Mouse (Mus musculus) heart, embryonic 10.5 days (tissue): ENCODE measurements at regions not wholly inside any gene's neighbourhood (a gene's known extent, or its start where the extent isn't known, plus 50 kb on each side); places are given as distances from the start of the nearest gene placed in this dataset.

Experiments
- DNase-seq: peaks from one replicate; pipeline ENCODE4 v3.0.0-alpha.2; 2017; ENCODE audit warnings: low spot score
- H3K27ac ChIP-seq: fragments of 300-500 bp; sonication (generic); 2 replicates; pipeline ENCODE4 v1.5.1; 2016; ENCODE audit warnings: mild to moderate bottlenecking
- H3K27me3 ChIP-seq: fragments of 300-500 bp; sonication (generic); 2 replicates; pipeline ENCODE4 v1.6.1; 2016; ENCODE audit warnings: mild to moderate bottlenecking; ENCODE audit not compliant: poor library complexity, insufficient read depth, severe bottlenecking
- H3K36me3 ChIP-seq: fragments of 300-500 bp; sonication (generic); 2 replicates; pipeline ENCODE4 v1.6.1; 2016; ENCODE audit warnings: mild to moderate bottlenecking, moderate library complexity
- H3K4me1 ChIP-seq: fragments of 300-500 bp; sonication (generic); 2 replicates; pipeline ENCODE4 v1.6.1; 2016; ENCODE audit warnings: mild to moderate bottlenecking
- H3K4me3 ChIP-seq: fragments of 300-500 bp; sonication (generic); 2 replicates; pipeline ENCODE4 v1.5.1; 2016; ENCODE audit warnings: mild to moderate bottlenecking, moderate library complexity
- H3K9me3 ChIP-seq: fragments of 300-500 bp; sonication (generic); 2 replicates; pipeline ENCODE4 v1.6.1; 2016; ENCODE audit warnings: mild to moderate bottlenecking, moderate library complexity
- WGBS: fragments of 180-500 bp; shearing (Covaris S2); methylation state at CpG from one replicate; pipeline ENCODE4 v1.1.7; 2016; 5-methylcytosine and 5-hydroxymethylcytosine counted together

DNA sequence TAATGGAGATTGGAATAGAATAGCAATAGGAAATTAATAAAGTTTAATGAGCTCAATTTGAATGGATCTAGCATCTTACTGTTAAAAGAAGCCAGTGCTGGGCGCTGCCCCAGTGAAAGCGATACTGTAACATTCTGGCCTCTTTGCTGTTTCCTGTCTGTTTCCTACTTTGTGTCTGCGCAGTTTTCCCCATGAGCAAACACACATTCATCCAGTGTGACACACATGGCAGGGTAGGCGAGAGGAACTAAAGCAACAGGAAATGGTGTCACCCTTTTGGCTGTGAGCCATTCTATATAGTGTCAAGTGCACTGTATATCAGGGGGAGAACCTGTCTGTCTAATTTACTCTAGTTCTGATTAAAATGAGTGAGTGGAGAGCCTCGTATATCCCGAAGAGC is 366.2 kb downstream of the Foxo1 start:
- Histone ChIP-seq H3K27ac (no peak overlapping the region), H3K27me3 (no peaks in the 10 kb centered on the region; the same call in 1 of the 2 replicates), H3K4me3 (no peak overlapping the region), H3K4me1 (no peaks in the 10 kb centered on the region), H3K36me3 (no peaks in the 10 kb centered on the region), H3K9me3 (no peaks in the 10 kb centered on the region)
- WGBS = 63% methylated on average over 6 of the region's 6 CpGs
- DNase-seq = no peak

DNA sequence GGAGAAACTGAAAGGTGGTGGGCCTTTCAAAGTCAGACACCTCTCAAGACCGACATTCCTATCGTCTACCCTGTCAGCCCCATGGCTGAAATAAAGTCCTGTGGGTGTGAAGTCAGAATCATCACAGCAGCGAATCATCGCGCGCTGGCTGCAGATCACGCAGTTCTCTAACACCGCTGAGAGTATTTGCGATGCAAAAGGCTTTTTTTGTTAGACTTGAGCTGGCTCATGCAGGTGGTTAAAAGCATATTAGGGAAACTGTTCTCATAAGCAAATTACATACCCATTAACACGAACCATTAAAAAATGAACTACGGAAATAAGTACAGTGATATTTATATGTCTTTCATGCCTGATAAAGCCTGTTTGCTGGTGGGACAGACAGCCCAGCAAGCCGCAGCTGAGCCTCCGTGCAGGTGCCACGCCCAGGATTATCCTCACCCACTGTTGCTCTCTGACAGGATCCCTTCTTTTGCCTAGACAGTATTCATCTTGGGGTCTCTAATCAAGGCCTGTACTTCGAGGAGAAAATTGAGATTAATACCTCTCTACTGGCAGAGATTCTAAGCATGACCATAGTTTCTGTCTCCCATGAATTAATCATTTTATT is 365.5 kb downstream of the Foxo1 start:
- no peak for DNase-seq
- Histone ChIP-seq H3K27me3 (no peaks in the 10 kb centered on the region; the same call in 1 of the 2 replicates), H3K4me3 (no peak overlapping the region), H3K4me1 (no peaks in the 10 kb centered on the region), H3K9me3 (no peaks in the 10 kb centered on the region), H3K36me3 (no peaks in the 10 kb centered on the region), H3K27ac (0 out of 2 replicates have a peak overlapping the region, but pooled peaks have one; percentile 1)
- 69% methylated on average over 15 of the region's 15 CpGs for WGBS

DNA sequence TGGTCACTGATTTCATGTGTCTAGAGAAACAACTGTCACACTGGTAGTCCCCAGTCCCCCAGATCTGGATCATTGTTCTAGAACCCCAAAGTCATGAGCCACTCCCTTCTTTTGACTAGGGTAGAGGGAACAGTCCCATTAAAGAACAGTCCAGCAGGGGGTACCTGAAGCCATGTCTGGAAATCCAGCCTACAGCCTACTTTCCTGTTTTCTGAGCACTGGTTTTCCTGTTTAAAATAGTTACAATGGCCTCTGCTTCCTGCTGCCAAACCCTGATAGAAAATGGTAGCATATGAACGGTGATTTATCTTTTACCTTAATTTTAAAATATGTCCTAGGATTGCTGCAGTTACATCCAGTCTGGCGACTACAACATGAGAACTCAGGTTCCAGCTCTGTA is 364.5 kb downstream of the Foxo1 start:
- WGBS = 79% methylated on average over 2 of the region's 2 CpGs
- DNase-seq = no peak
- H3K9me3 ChIP-seq = no peaks in the 10 kb centered on the region
- no peaks in the 10 kb centered on the region for H3K36me3 ChIP-seq
- no peaks in the 10 kb centered on the region for H3K4me1 ChIP-seq
- H3K27ac ChIP-seq = no peak overlapping the region
- no peaks in the 10 kb centered on the region; the same call in 1 of the 2 replicates for H3K27me3 ChIP-seq
- no peak overlapping the region for H3K4me3 ChIP-seq

DNA sequence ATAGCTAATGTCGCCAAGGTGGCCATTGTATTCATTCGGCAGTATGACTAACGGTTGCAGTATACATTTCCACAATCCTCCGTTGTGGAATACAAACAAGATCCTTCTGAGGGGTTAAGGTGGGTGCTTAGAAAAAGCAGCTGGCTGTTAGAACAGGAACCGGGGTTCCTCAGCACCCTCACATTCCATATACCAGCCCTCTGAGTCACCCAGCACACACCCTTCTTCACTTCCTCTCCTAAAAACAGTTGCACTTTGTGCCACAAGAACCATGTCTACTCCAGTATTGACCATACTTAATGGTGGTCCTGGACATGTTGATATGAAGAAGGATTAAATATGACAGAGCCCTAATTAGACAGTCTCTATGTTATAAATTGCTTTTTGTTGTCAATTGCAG is 362.1 kb downstream of the Foxo1 start:
- DNase-seq = no peak
- Histone ChIP-seq H3K4me3 (no peak overlapping the region), H3K9me3 (no peaks in the 10 kb centered on the region), H3K27ac (no peak overlapping the region), H3K27me3 (no peaks in the 10 kb centered on the region; the same call in 1 of the 2 replicates), H3K4me1 (no peaks in the 10 kb centered on the region), H3K36me3 (no peaks in the 10 kb centered on the region)
- 85% methylated on average over 5 of the region's 5 CpGs for WGBS

DNA sequence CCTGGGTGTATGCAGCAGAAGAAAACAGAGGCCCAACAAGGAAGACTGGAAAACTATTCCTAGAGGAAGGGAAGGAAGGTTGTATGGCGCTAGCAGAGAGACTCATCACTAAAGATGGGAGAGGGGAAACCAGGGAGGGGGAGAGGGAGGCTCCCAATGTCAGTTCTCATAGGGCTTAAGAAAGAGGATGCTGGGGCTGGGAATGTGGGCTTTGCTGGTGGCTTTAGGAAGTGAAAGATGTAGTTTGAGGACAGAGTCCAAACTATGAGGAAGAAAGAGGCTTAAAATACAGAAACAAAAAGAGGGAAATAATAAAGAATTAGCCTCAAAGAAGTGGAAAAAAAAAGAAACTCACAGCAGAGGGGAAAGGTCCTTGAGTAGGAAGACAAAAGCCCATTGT is 357.0 kb downstream of the Foxo1 start:
- WGBS = 53% methylated on average over 1 of the region's 1 CpGs
- H3K9me3 ChIP-seq = no peaks in the 10 kb centered on the region
- no peak for DNase-seq
- no peaks in the 10 kb centered on the region for H3K4me1 ChIP-seq
- no peak overlapping the region for H3K27ac ChIP-seq
- H3K36me3 ChIP-seq = no peaks in the 10 kb centered on the region
- H3K4me3 ChIP-seq = no peak overlapping the region
- no peaks in the 10 kb centered on the region; the same call in 1 of the 2 replicates for H3K27me3 ChIP-seq

DNA sequence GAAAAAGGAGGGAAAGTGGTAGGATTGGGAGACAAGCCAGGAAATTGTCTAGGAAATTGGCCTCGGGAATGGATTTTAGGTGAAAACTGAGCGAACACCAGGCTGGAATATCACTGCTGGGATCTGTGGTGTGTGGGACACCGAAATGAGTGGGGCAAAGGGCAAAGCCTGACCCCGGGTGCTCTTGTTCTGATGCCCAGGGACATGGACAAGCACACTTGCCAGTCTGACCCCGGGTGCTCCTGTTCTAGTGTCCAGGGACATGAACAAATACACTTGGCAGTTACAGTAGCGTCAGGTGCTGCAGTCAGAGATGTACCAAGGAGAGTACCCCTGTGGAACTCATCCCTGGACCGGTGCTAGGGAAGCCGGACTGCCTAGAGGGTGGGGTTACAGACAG is 354.4 kb downstream of the Foxo1 start:
- Histone ChIP-seq H3K27me3 (no peaks in the 10 kb centered on the region; the same call in 1 of the 2 replicates), H3K4me3 (no peak overlapping the region), H3K36me3 (no peaks in the 10 kb centered on the region), H3K9me3 (no peaks in the 10 kb centered on the region), H3K4me1 (0 out of 2 replicates have a peak, but pooled peaks cover 5% of the 10 kb centered on the region), H3K27ac (no peak overlapping the region)
- no peak for DNase-seq
- 80% methylated on average over 8 of the region's 8 CpGs for WGBS

DNA sequence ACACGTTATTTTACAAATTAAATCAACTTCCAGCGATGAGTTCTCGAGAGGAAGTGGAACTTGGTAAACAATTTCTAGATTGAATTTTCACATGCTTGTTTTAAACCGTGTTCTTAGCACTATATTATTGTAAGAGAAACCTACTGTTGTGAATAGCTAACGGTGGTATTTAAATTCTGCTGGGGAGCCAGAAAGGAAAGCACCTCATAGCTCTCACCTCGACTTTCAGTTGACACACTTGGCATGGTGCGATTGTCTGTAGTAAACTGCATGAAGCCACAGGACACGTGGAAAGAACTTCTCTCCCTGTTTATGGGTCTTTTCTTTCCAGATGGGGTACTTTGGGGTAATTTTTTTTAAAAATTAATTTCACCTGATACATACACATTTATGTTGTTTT is 353.8 kb downstream of the Foxo1 start:
- DNase-seq = no peak
- Histone ChIP-seq H3K27me3 (no peaks in the 10 kb centered on the region; the same call in 1 of the 2 replicates), H3K9me3 (no peaks in the 10 kb centered on the region), H3K4me3 (no peak overlapping the region), H3K4me1 (0 out of 2 replicates have a peak, but pooled peaks cover 5% of the 10 kb centered on the region), H3K36me3 (no peaks in the 10 kb centered on the region), H3K27ac (no peak overlapping the region)
- WGBS = 80% methylated on average over 8 of the region's 8 CpGs

DNA sequence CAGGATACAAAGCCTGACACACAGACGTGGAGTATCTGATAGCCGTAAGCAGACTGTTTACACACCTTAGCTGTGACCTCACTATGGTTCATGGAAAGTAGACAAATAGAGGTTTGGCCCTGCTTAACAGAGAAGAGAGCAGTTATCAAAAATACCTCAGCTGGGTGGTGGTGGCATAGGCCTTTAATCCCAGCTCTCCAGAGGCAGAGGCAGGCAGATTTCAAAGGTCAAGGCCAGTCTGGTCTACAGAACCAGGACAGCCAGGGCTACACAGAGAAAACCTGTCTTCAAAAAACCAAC is 350.7 kb downstream of the Foxo1 start:
- Histone ChIP-seq H3K36me3 (no peaks in the 10 kb centered on the region), H3K27ac (no peak overlapping the region), H3K27me3 (no peaks in the 10 kb centered on the region; the same call in 1 of the 2 replicates), H3K4me3 (no peak overlapping the region), H3K4me1 (0 out of 2 replicates have a peak, but pooled peaks cover 5% of the 10 kb centered on the region), H3K9me3 (no peaks in the 10 kb centered on the region)
- no peak for DNase-seq
- WGBS = 77% methylated on average over 2 of the region's 2 CpGs

DNA sequence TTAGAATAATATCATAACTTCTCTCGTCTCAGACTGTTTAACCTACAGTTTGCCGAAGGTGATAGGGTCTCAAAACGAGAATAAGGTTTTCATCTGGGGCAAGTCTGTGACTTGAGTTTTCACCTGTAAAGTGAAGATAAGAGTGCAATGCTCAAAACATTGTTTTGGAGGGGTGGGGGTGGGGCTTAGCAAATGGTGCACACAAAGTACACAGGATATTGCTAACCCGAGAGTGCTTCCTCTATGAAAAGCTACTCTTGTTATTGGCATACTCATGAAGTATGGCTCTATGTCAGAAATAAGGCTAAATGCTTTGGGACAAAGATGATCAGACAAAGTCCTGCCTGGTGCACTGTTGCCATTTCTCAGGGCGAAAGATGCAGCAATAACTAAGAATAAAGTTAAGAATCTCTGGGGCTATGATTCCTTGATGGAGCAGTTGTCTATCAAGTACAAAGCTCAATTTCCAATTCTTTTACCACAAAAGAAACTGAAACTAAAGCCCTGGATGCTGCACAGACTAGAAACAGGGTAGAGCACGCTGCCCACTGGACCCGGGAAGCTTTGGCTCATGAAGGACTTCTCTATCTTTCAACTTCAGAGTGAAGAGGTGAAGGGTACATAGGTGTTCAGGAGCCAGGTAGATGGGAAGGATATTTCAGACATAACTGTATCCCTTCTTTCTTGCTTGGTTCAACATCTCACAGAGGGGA is 350.2 kb downstream of the Foxo1 start:
- H3K36me3 ChIP-seq = no peaks in the 10 kb centered on the region
- H3K9me3 ChIP-seq = no peaks in the 10 kb centered on the region
- H3K4me1 ChIP-seq = 0 out of 2 replicates have a peak, but pooled peaks cover 5% of the 10 kb centered on the region
- no peak for DNase-seq
- WGBS = 77% methylated on average over 7 of the region's 7 CpGs
- H3K4me3 ChIP-seq = no peak overlapping the region
- no peaks in the 10 kb centered on the region; the same call in 1 of the 2 replicates for H3K27me3 ChIP-seq
- H3K27ac ChIP-seq = no peak overlapping the region

DNA sequence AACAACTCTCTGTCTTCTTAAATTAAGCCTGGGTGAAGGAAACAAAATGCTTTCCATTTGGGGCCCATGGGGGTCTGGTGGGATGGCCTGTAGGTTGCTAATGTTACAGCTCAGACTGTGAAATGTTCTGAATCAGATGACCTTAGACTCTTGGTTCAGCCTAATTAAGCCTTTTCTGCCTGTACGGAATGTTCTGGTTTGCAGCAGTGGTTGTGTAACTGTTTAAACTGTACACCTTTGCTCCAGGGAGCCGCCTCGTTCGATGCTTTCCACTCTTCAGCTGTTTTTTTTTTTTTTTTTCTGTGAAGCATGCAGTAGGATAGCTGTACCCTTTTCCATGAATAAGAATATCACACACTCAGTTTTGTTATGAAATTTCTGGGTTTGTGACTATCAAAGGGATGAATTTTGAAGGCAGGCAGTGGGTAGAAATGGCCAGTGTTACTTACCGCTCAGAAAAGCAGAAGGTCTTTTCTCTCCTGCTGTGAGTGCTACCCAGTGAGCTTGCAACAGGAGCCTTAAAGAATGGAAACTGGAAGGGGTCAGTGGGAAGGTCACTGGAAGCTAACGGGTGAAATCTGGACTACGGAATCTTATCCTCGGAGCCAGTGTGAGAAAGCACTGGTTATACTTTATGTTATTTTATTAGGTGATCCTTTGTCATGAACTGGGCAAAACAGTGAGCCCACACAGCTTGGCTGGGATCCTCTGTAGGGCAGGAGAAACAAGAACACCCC is 349.4 kb downstream of the Foxo1 start:
- H3K36me3 ChIP-seq = no peaks in the 10 kb centered on the region
- 57% methylated on average over 8 of the region's 8 CpGs for WGBS
- H3K4me3 ChIP-seq = no peak overlapping the region
- H3K27ac ChIP-seq = no peak overlapping the region
- no peaks in the 10 kb centered on the region; the same call in 1 of the 2 replicates for H3K27me3 ChIP-seq
- DNase-seq = no peak
- no peaks in the 10 kb centered on the region for H3K9me3 ChIP-seq
- H3K4me1 ChIP-seq = 0 out of 2 replicates have a peak, but pooled peaks cover 5% of the 10 kb centered on the region

DNA sequence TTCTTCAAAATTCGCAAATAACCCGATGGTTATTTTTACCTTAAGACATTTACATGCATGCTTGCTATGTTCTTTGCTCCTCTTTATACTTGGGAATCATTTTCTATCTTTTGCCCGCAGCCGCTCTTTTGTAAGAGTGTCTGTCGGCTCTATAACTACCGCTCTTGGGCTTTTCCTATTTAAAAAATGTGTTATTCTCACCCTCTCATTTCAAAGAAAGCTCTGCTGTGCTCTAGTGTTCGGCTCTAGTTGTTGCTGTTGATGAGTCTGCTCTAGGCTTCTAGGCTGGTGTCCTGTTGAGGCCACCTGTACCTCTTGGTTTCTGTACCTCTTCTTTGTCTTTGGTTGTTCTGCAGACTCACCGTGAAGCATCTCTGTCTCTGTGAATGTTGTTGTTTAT is 343.7 kb downstream of the Foxo1 start:
- no peaks in the 10 kb centered on the region for H3K36me3 ChIP-seq
- H3K4me3 ChIP-seq = no peak overlapping the region
- H3K27ac ChIP-seq = no peak overlapping the region
- DNase-seq = no peak
- H3K27me3 ChIP-seq = no peaks in the 10 kb centered on the region
- no peaks in the 10 kb centered on the region for H3K9me3 ChIP-seq
- no peaks in the 10 kb centered on the region for H3K4me1 ChIP-seq
- WGBS = 89% methylated on average over 8 of the region's 8 CpGs

DNA sequence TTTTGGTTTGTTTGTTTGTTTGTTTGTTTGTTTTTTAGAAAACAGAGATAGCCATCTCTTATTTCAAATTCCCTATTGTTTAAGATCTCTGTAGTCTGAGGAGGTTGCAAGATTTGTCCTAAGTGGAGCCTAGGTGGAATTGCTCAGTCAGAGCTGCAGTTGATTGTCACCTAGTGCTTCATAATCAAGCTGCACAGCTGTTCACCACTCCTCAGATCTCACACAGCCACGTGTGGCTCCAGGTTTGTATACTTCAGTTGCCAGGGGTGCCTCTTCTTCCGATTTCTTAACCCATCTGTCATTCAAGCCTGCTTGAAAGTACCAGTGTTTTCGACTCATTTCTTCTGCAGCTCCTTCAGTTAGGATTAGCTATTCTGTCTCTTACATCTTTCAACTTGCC is 342.3 kb downstream of the Foxo1 start:
- no peak overlapping the region for H3K4me3 ChIP-seq
- DNase-seq = no peak
- 65% methylated on average over 3 of the region's 3 CpGs for WGBS

DNA sequence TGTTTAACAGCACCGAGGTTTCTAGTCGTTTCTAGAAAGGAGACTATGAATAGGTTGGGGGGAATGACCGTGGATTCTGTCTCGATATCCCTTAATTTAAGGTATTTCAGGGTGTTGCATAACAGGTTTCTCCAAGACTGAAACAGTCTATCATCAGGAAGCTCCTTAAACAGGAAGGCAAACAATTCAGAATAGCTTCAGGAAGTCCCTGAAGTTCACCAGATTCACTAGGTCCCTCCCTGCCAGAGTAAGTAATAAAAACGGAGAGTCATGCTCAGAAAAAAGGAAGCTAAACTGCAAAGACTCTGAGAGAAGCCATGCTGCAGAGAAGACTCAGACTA is 339.9 kb downstream of the Foxo1 start:
- no peak overlapping the region for H3K27ac ChIP-seq
- no peaks in the 10 kb centered on the region for H3K9me3 ChIP-seq
- H3K4me1 ChIP-seq = peaks cover 5% of the 10 kb centered on the region; the same call in 1 of the 2 replicates
- DNase-seq = no peak
- 70% methylated on average over 5 of the region's 5 CpGs for WGBS
- H3K27me3 ChIP-seq = no peaks in the 10 kb centered on the region
- H3K36me3 ChIP-seq = no peaks in the 10 kb centered on the region
- H3K4me3 ChIP-seq = no peak overlapping the region

More for the DNA sequence above, 342.3 kb downstream of the Foxo1 start:
- Histone ChIP-seq H3K4me1 (no peaks in the 10 kb centered on the region), H3K36me3 (no peaks in the 10 kb centered on the region), H3K27me3 (no peaks in the 10 kb centered on the region), H3K9me3 (no peaks in the 10 kb centered on the region), H3K27ac (no peak overlapping the region)
